Mouse (Mus musculus): ENCODE measurements around the gene Golph3l.

DNA sequence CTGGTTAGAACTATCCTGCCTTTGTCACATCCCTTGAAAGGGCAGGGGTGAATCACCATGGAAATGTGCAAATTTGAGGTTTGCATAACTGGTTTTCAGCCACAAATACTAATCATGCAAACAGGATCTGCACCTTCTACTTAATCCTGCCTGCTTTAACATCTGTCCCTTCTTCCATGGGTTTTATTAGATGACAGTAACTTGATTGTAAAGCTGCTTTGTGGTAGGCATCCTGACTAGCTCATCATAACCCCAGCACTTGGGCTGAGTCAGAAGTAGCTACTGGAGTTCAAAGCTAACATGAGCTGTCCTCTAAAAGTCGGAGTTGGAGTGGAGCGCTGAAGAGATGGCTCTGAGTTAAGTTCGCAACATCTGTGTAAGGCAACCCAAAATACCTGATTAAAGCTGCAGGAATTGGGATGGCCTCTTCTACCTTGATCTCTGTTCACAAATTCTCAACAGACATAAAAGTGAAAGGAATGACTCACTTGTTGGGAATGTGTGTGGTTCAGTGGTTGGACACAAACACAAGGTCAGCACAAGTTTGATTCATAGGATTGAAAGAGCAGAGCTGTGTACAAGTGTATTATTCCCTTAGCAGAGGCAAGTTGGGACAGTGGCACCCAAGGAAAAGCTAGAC, 75.4 kb downstream of the Golph3l start:
- TF ChIP-seq CTCF (IDR thresholded peaks at IDR 0.05; ENCODE audit: control insufficient read depth, insufficient read depth, low read length) (no peak), POLR2A (IDR thresholded peaks at IDR 0.05; ENCODE audit: borderline replicate concordance, control insufficient read depth, low read depth, low read length) (no peak)
